Mouse (Mus musculus) hindbrain, embryonic 11.5 days (tissue): Measurements from ENCODE around the gene Fxyd4. TPM values are rescaled to one million over a fixed set of nuclear protein-coding genes. Genes with fewer than 3 reads are reported as not detected.

ENCODE experiments used
- ATAC-seq: fragments of 200-750 bp; cut with Nextera tagmentation; 2 replicates; pipeline ENCODE4 v1.8.0; 2017; ENCODE audit warnings: mild to moderate bottlenecking, moderate TSS enrichment, moderate library complexity; ENCODE audit not compliant: low FRiP score
- DNase-seq: peaks from one replicate; pipeline ENCODE4 v3.0.0-alpha.2; 2015; ENCODE audit warnings: low spot score
- H3K27ac ChIP-seq: fragments of 300-500 bp; sonication (generic); 2 replicates; pipeline ENCODE4 v1.5.1; 2014; ENCODE audit warnings: mild to moderate bottlenecking, low read depth, low read length
- H3K27me3 ChIP-seq: fragments of 300-500 bp; sonication (generic); 2 replicates; pipeline ENCODE4 v1.6.1; 2014; ENCODE audit warnings: mild to moderate bottlenecking, low read length, moderate library complexity, mixed read lengths; ENCODE audit not compliant: control insufficient read depth, insufficient read depth
- H3K36me3 ChIP-seq: fragments of 300-500 bp; sonication (generic); 2 replicates; pipeline ENCODE4 v1.6.1; 2014; ENCODE audit warnings: mild to moderate bottlenecking, low read length, moderate library complexity, mixed read lengths; ENCODE audit not compliant: control insufficient read depth, insufficient read depth
- H3K4me1 ChIP-seq: fragments of 300-500 bp; sonication (generic); replicated peaks from 2 replicates; pipeline ENCODE4 v1.6.1; 2014; ENCODE audit warnings: low read length, mixed read lengths; ENCODE audit not compliant: control insufficient read depth, insufficient read depth
- H3K4me2 ChIP-seq: fragments of 300-500 bp; sonication (generic); replicated peaks from 2 replicates; pipeline ENCODE4 v1.6.1; 2014; ENCODE audit warnings: mild to moderate bottlenecking, low read depth, low read length
- H3K4me3 ChIP-seq: fragments of 300-500 bp; sonication (generic); 2 replicates; pipeline ENCODE4 v1.5.1; 2014; ENCODE audit warnings: low read depth, low read length
- H3K9ac ChIP-seq: fragments of 300-500 bp; sonication (generic); 2 replicates; pipeline ENCODE4 v1.6.1; 2014; ENCODE audit warnings: low read depth, low read length
- H3K9me3 ChIP-seq: fragments of 300-500 bp; sonication (generic); 2 replicates; pipeline ENCODE4 v1.6.1; 2016; ENCODE audit warnings: low read length; ENCODE audit not compliant: control insufficient read depth
- WGBS: fragments of 180-500 bp; shearing (Covaris S2); extraction: QIAGEN DNeasy Blood & Tissue Kit; methylation state at CpG from one replicate; pipeline ENCODE4 v1.1.7; 2014; 5-methylcytosine and 5-hydroxymethylcytosine counted together
- polyA plus RNA-seq: library from polyadenylated mRNA; unstranded; fragments of >200 nt; fragmentation: Nextera tagmentation; extraction: Ambion mirVana; gene quantifications from 2 replicates; pipeline ENCODE4 v1.2.1, GENCODE M21; 2014

Fxyd4 gene
- polyA plus RNA-seq, 1 experiment from 2014 or later: 2.5 TPM

- WGBS: 53% methylated on average over 1 of the region's 1 CpGs
- Histone ChIP-seq H3K9me3 (no peaks in the 10 kb centered on the region), H3K27ac (no peak overlapping the region)
These were observed 49.5 kb downstream of the Fxyd4 start for GRCm38 (mm10) chr6:117888032-117888431.

DNA sequence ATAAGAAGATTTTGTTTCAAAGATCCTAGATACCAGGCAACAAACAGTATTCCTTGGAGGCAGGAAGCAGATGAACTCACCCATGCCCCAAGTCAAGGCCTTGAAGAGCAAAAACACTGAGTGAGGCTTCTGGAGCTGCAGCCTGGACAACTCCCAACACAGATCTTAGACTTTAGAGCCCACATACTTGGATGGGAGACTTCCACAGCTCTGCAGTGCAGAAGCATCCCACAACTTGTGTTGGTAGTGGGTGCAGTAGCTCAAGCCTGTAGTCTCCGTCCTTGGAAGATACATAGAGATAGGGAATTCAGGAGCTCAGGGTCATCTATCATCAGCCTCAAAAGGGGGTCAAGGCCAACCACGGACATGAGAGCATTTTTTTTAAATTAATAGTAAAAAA lies 51.5 kb downstream of the Fxyd4 start:
- no peak for ATAC-seq
- WGBS: 81% methylated on average over 2 of the region's 2 CpGs

More at GRCm38 (mm10) chr6:117888032-117888431, 49.5 kb downstream of the Fxyd4 start:
- no peak for ATAC-seq
- Histone ChIP-seq H3K27me3 (no peaks in the 10 kb centered on the region), H3K9ac (no peak overlapping the region), H3K4me2 (no peak overlapping the region), H3K4me3 (no peak overlapping the region), H3K36me3 (no peaks in the 10 kb centered on the region), H3K4me1 (no peaks in the 10 kb centered on the region)
- no peak for DNase-seq

More for the DNA sequence above, 51.5 kb downstream of the Fxyd4 start:
- Histone ChIP-seq H3K4me3 (no peak overlapping the region), H3K27ac (no peak overlapping the region), H3K9me3 (no peaks in the 10 kb centered on the region), H3K27me3 (no peaks in the 10 kb centered on the region), H3K4me1 (no peaks in the 10 kb centered on the region), H3K9ac (no peak overlapping the region), H3K36me3 (no peaks in the 10 kb centered on the region), H3K4me2 (no peak overlapping the region)
- DNase-seq: no peak

Other genes starting within 250 kb of the Fxyd4 start
- gene Zfp637, start 96.5 kb downstream of the Fxyd4 start, polyA plus RNA-seq: 132 and 136 TPM in 2 replicates
- 11.8 and 13.3 TPM in 2 replicates for gene Zfp239, start 75.6 kb downstream of the Fxyd4 start, polyA plus RNA-seq
- gene Hnrnpf, start 37.4 kb downstream of the Fxyd4 start, polyA plus RNA-seq: 619 and 688 TPM in 2 replicates
- gene Rasgef1a, start 73.7 kb upstream of the Fxyd4 start, polyA plus RNA-seq: not detected in 2 replicates
- 8.7 and 11.5 TPM in 2 replicates for gene Csgalnact2, start 201.4 kb upstream of the Fxyd4 start, polyA plus RNA-seq